Mouse (Mus musculus) neural tube, embryonic 14.5 days (tissue): ENCODE results near the gene Gm6370. TPM values are rescaled to one million over a fixed set of nuclear protein-coding genes. Genes with fewer than 3 reads are reported as not detected.

Experiments
- polyA plus RNA-seq: library from polyadenylated mRNA; unstranded; fragments of >200 nt; fragmentation: Nextera tagmentation; extraction: Ambion mirVana; gene quantifications from 2 replicates; pipeline ENCODE4 v1.2.1, GENCODE M21; 2014

Gene Gm6370
- polyA plus RNA-seq, 1 experiment from 2014 or later: not detected

Other genes with a start within 250 kb of the Gm6370 start
- 9.7 and 13.5 TPM in 2 replicates for gene Wasf3, start 106.4 kb upstream of the Gm6370 start, polyA plus RNA-seq
- gene Gm6408, start 9.4 kb upstream of the Gm6370 start, polyA plus RNA-seq: not detected in 2 replicates
- not detected in 2 replicates for gene 4930449I24Rik, start 11.0 kb downstream of the Gm6370 start, polyA plus RNA-seq
- gene Gm3402, start 22.8 kb downstream of the Gm6370 start, polyA plus RNA-seq: not detected in 2 replicates
- gene Gm3404, start 34.4 kb downstream of the Gm6370 start, polyA plus RNA-seq: not detected in 2 replicates
- not detected in 2 replicates for gene Gm3409, start 46.3 kb downstream of the Gm6370 start, polyA plus RNA-seq
- gene Gm3415, start 64.8 kb downstream of the Gm6370 start, polyA plus RNA-seq: not detected in 2 replicates
- gene Gpr12, start 93.9 kb downstream of the Gm6370 start, polyA plus RNA-seq: 18.2 and 24.2 TPM in 2 replicates